Mouse (Mus musculus): ENCODE data around the gene Dapk1.

Gene Dapk1

GRCm38 (mm10) chr13:60812768-60813167 lies 211.0 kb downstream of the Dapk1 start:
- no peak for DNase-seq (ENCODE audit: low spot score in 2 of 2)
